Mouse (Mus musculus): ENCODE data around the gene Pds5b.

- TF ChIP-seq CTCF (IDR thresholded peaks at IDR 0.05; ENCODE audit: borderline replicate concordance, control insufficient read depth, extremely low read depth, insufficient read depth, low read length, poor library complexity) (no peak), POLR2A (IDR thresholded peaks at IDR 0.05; ENCODE audit: control insufficient read depth, extremely low read depth, insufficient read depth, low read length, poor library complexity) (no peak)
Observed at GRCm38 (mm10) chr5:150789039-150789438, 115.5 kb downstream of the Pds5b start.
